Mouse (Mus musculus): ENCODE measurements around the gene Zfp473. TPM values are rescaled to one million over a fixed set of nuclear protein-coding genes. Genes with fewer than 3 reads are reported as not detected.
"Not testable (repeated sequence)": the region's sequence is repeated elsewhere in the genome, so short reads cannot be mapped to it uniquely, and the experiment has no call there.

The Zfp473 gene
- polyA plus RNA-seq (2016; fragmentation: Nextera tagmentation; extraction: Ambion mirVana): 3.2 and 3.6 TPM in 2 replicates

- peaks cover 41% of the 10 kb centered on the region for H3K36me3 ChIP-seq
- not testable (repeated sequence) for H3K27me3 ChIP-seq (ENCODE audit: low read depth, poor library complexity, severe bottlenecking); H3K4me3 ChIP-seq; H3K27ac ChIP-seq (replicated peaks); DNase-seq (ENCODE audit: low spot score); H3K9me3 ChIP-seq (replicated peaks)
- WGBS: 85% methylated on average over 1 of the region's 1 CpGs
- peaks cover 23% of the 10 kb centered on the region for H3K4me1 ChIP-seq
Measured at GRCm38 (mm10) chr7:44750950-44751349, at the start of gene Zfp473. Gene Zfp473, minus strand, starts transcription at chr7:44751050.

- DNase-seq (ENCODE audit: low spot score): no peak
- 90% methylated on average over 6 of the region's 6 CpGs for WGBS
- no peak overlapping the region for H3K4me3 ChIP-seq
Measured at GRCm38 (mm10) chr7:44792781-44793180, 41.9 kb upstream of the Zfp473 start.

GRCm38 (mm10) chr7:44790066-44790465 lies 39.2 kb upstream of the Zfp473 start:
- Histone ChIP-seq H3K4me1 (peaks cover 4% of the 10 kb centered on the region; the same call in 1 of the 2 replicates), H3K27ac (replicated peaks) (no peak overlapping the region), H3K27me3 (ENCODE audit: low read depth, poor library complexity, severe bottlenecking) (no peaks in the 10 kb centered on the region), H3K36me3 (no peaks in the 10 kb centered on the region), H3K4me3 (no peak overlapping the region), H3K9me3 (replicated peaks) (peaks cover 14% of the 10 kb centered on the region; the same call in 1 of the 2 replicates)
- DNase-seq (ENCODE audit: low spot score): no peak
- WGBS: 66% methylated on average over 4 of the region's 4 CpGs

More at GRCm38 (mm10) chr7:44792781-44793180, 41.9 kb upstream of the Zfp473 start:
- H3K4me1 ChIP-seq: peaks cover 4% of the 10 kb centered on the region; the same call in 1 of the 2 replicates
- H3K9me3 ChIP-seq (replicated peaks): peaks cover 18% of the 10 kb centered on the region; the same call in 1 of the 2 replicates
- no peaks in the 10 kb centered on the region for H3K36me3 ChIP-seq
- no peaks in the 10 kb centered on the region for H3K27me3 ChIP-seq (ENCODE audit: low read depth, poor library complexity, severe bottlenecking)
- H3K27ac ChIP-seq (replicated peaks): no peak overlapping the region

- Histone ChIP-seq H3K4me3 (no peak overlapping the region), H3K27me3 (ENCODE audit: low read depth, poor library complexity, severe bottlenecking) (no peaks in the 10 kb centered on the region), H3K36me3 (no peaks in the 10 kb centered on the region), H3K27ac (replicated peaks) (no peak overlapping the region), H3K9me3 (replicated peaks) (peaks cover 9% of the 10 kb centered on the region; the same call in 1 of the 2 replicates), H3K4me1 (peaks cover 4% of the 10 kb centered on the region; the same call in 1 of the 2 replicates)
- DNase-seq (ENCODE audit: low spot score): no peak
- 71% methylated on average over 3 of the region's 3 CpGs for WGBS
Measured at GRCm38 (mm10) chr7:44789531-44789930, 38.7 kb upstream of the Zfp473 start.

- Histone ChIP-seq H3K9me3 (replicated peaks) (no peaks in the 10 kb centered on the region), H3K27me3 (ENCODE audit: low read depth, poor library complexity, severe bottlenecking) (no peaks in the 10 kb centered on the region), H3K4me1 (no peaks in the 10 kb centered on the region), H3K36me3 (peaks cover 32% of the 10 kb centered on the region), H3K4me3 (no peak overlapping the region), H3K27ac (replicated peaks) (no peak overlapping the region)
- WGBS: 88% methylated on average over 8 of the region's 8 CpGs
- no peak for DNase-seq (ENCODE audit: low spot score)
Measured at GRCm38 (mm10) chr7:44780101-44780500, 29.3 kb upstream of the Zfp473 start.

- Histone ChIP-seq H3K9me3 (replicated peaks) (no peaks in the 10 kb centered on the region), H3K27me3 (ENCODE audit: low read depth, poor library complexity, severe bottlenecking) (no peaks in the 10 kb centered on the region), H3K27ac (replicated peaks) (no peak overlapping the region), H3K4me3 (no peak overlapping the region), H3K36me3 (peaks cover 57% of the 10 kb centered on the region), H3K4me1 (no peaks in the 10 kb centered on the region)
- 95% methylated on average over 9 of the region's 9 CpGs for WGBS
- DNase-seq (ENCODE audit: low spot score): no peak
Measured at GRCm38 (mm10) chr7:44776849-44777498, 26.1 kb upstream of the Zfp473 start.

GRCm38 (mm10) chr7:44772591-44773204 lies 21.8 kb upstream of the Zfp473 start:
- WGBS: 88% methylated on average over 8 of the region's 8 CpGs
- Histone ChIP-seq H3K9me3 (replicated peaks) (no peaks in the 10 kb centered on the region), H3K27ac (replicated peaks) (no peak overlapping the region), H3K4me1 (no peaks in the 10 kb centered on the region), H3K4me3 (no peak overlapping the region), H3K27me3 (ENCODE audit: low read depth, poor library complexity, severe bottlenecking) (no peaks in the 10 kb centered on the region), H3K36me3 (peaks cover 91% of the 10 kb centered on the region)
- DNase-seq (ENCODE audit: low spot score): no peak

GRCm38 (mm10) chr7:44770046-44770578 lies 19.3 kb upstream of the Zfp473 start:
- peaks cover 94% of the 10 kb centered on the region for H3K36me3 ChIP-seq
- WGBS: 15% methylated on average over 6 of the region's 6 CpGs
- H3K27me3 ChIP-seq (ENCODE audit: low read depth, poor library complexity, severe bottlenecking): no peaks in the 10 kb centered on the region
- H3K27ac ChIP-seq (replicated peaks): no peak overlapping the region
- no peaks in the 10 kb centered on the region for H3K9me3 ChIP-seq (replicated peaks)
- no peak overlapping the region for H3K4me3 ChIP-seq
- no peaks in the 10 kb centered on the region for H3K4me1 ChIP-seq
- DNase-seq (ENCODE audit: low spot score): peak; percentile 62

- DNase-seq (ENCODE audit: low spot score): no peak
- Histone ChIP-seq H3K36me3 (peaks cover 93% of the 10 kb centered on the region), H3K27me3 (ENCODE audit: low read depth, poor library complexity, severe bottlenecking) (no peaks in the 10 kb centered on the region), H3K4me3 (no peak overlapping the region), H3K27ac (replicated peaks) (no peak overlapping the region), H3K4me1 (no peaks in the 10 kb centered on the region), H3K9me3 (replicated peaks) (no peaks in the 10 kb centered on the region)
- WGBS: 81% methylated on average over 5 of the region's 5 CpGs
Measured at GRCm38 (mm10) chr7:44768129-44768528, 17.3 kb upstream of the Zfp473 start.

GRCm38 (mm10) chr7:44760366-44760765 lies 9.5 kb upstream of the Zfp473 start:
- Histone ChIP-seq H3K27me3 (ENCODE audit: low read depth, poor library complexity, severe bottlenecking) (no peaks in the 10 kb centered on the region), H3K4me3 (no peak overlapping the region), H3K4me1 (no peaks in the 10 kb centered on the region), H3K9me3 (replicated peaks) (no peaks in the 10 kb centered on the region), H3K36me3 (peaks cover 93% of the 10 kb centered on the region), H3K27ac (replicated peaks) (no peak overlapping the region)
- DNase-seq (ENCODE audit: low spot score): no peak

- Histone ChIP-seq H3K4me3 (no peak overlapping the region), H3K9me3 (replicated peaks) (no peaks in the 10 kb centered on the region), H3K27ac (replicated peaks) (no peak overlapping the region), H3K4me1 (no peaks in the 10 kb centered on the region), H3K36me3 (peaks cover 98% of the 10 kb centered on the region), H3K27me3 (ENCODE audit: low read depth, poor library complexity, severe bottlenecking) (no peaks in the 10 kb centered on the region)
- no peak for DNase-seq (ENCODE audit: low spot score)
- WGBS: 90% methylated on average over 2 of the region's 2 CpGs
Measured at GRCm38 (mm10) chr7:44757164-44757563, 6.3 kb upstream of the Zfp473 start.

GRCm38 (mm10) chr7:44748101-44749044 lies 2.5 kb downstream of the Zfp473 start, which contains the start of gene Vrk3:
Gene Vrk3, plus strand, starts transcription at chr7:44748413.
- WGBS: under 1% methylated on average over 44 of the region's 44 CpGs
- H3K4me3 ChIP-seq: peak within 1 kb of the TSS; percentile 82
- H3K27ac ChIP-seq (replicated peaks): peak within 1 kb of the TSS; percentile 87
- peak; percentile 95 for DNase-seq (ENCODE audit: low spot score)
- no peaks in the 10 kb centered on the region for H3K27me3 ChIP-seq (ENCODE audit: low read depth, poor library complexity, severe bottlenecking)
- H3K9me3 ChIP-seq (replicated peaks): no peaks in the 10 kb centered on the region
- H3K36me3 ChIP-seq: peaks cover 15% of the 10 kb centered on the region
- peaks cover 42% of the 10 kb centered on the region for H3K4me1 ChIP-seq

Measured in midbrain, embryonic 10.5 days (tissue).